Mouse (Mus musculus) MEL (cell line): ENCODE measurements at regions not wholly inside any gene's neighbourhood (a gene's known extent, or its start where the extent isn't known, plus 50 kb on each side); places are given as distances from the start of the nearest gene placed in this dataset.

Experiments
- DNase-seq: peaks from one replicate; pipeline ENCODE4 v3.0.0; 2011; ENCODE audit warnings: low read depth, low spot score
- H3K27ac ChIP-seq: 2 replicates; pipeline ENCODE4 v1.5.1; 2012; ENCODE audit warnings: low read depth, mild to moderate bottlenecking, control low read depth, low read length, moderate library complexity; ENCODE audit not compliant: control insufficient read depth
- H3K27me3 ChIP-seq, 2 experiments: fragments of 150-350 bp in 1 of 2; sonication (generic) in 1 of 2; 2 replicates each; pipeline ENCODE4 v1.6.1; 2012; ENCODE audit warnings: low read length in 2 of 2, mild to moderate bottlenecking in 2 of 2, improper control_type of control experiment in 1 of 2, moderate library complexity in 1 of 2; ENCODE audit not compliant: insufficient read depth in 2 of 2, control insufficient read depth in 1 of 2
- H3K36me3 ChIP-seq, 2 experiments: 2 replicates each; pipeline ENCODE4 v1.6.1; 2012 to 2014; ENCODE audit warnings: low read length in 2 of 2, improper control_type of control experiment in 1 of 2, inconsistent platforms in 1 of 2, mild to moderate bottlenecking in 1 of 2; ENCODE audit not compliant: insufficient read depth in 2 of 2, control insufficient read depth in 1 of 2
- H3K4me1 ChIP-seq, 2 experiments: fragments of 150-350 bp in 1 of 2; sonication (generic) in 1 of 2; 2 replicates each; pipeline ENCODE4 v1.6.1; 2012; ENCODE audit warnings: low read length in 2 of 2, improper control_type of control experiment in 1 of 2, mild to moderate bottlenecking in 1 of 2; ENCODE audit not compliant: insufficient read depth in 2 of 2, control insufficient read depth in 1 of 2
- H3K4me3 ChIP-seq, 2 experiments: fragments of 150-350 bp in 1 of 2; sonication (generic) in 1 of 2; 2 replicates each; pipeline ENCODE4 v1.5.1; 2012; ENCODE audit warnings: low read depth in 2 of 2, low read length in 2 of 2, mild to moderate bottlenecking in 2 of 2, moderate library complexity in 2 of 2, control low read depth in 1 of 2, improper control_type of control experiment in 1 of 2; ENCODE audit not compliant: control insufficient read depth in 1 of 2, insufficient read depth in 1 of 2
- H3K79me2 ChIP-seq: 2 replicates; pipeline ENCODE4 v1.6.1; 2012; ENCODE audit warnings: mild to moderate bottlenecking, low read length, moderate library complexity; ENCODE audit not compliant: control insufficient read depth, poor library complexity, insufficient read depth
- H3K9ac ChIP-seq: 2 replicates; pipeline ENCODE4 v1.6.1; 2012; ENCODE audit warnings: low read depth, mild to moderate bottlenecking, control low read depth, low read length, moderate library complexity; ENCODE audit not compliant: control insufficient read depth, poor library complexity, severe bottlenecking
- H3K9me3 ChIP-seq: fragments of 150-350 bp; sonication (generic); replicated peaks from 2 replicates; pipeline ENCODE4 v1.6.1; 2012; ENCODE audit warnings: mild to moderate bottlenecking, low read length, improper control_type of control experiment, moderate library complexity; ENCODE audit not compliant: insufficient read depth
- BHLHE40 ChIP-seq: IDR thresholded peaks from 2 replicates; pipeline ENCODE4 v1.6.1; 2012; ENCODE audit warnings: low read depth, mild to moderate bottlenecking, inconsistent platforms, low read length, improper control_type of control experiment, borderline replicate concordance
- CHD1 ChIP-seq: IDR thresholded peaks from 2 replicates; pipeline ENCODE4 v1.6.1; 2012; ENCODE audit warnings: low read depth, mild to moderate bottlenecking, inconsistent platforms, low read length, improper control_type of control experiment
- E2F4 ChIP-seq: IDR thresholded peaks from 2 replicates; pipeline ENCODE4 v1.6.1; 2011; ENCODE audit warnings: low read depth, low read length, improper control_type of control experiment, borderline replicate concordance
- ELF1 ChIP-seq: IDR thresholded peaks from 2 replicates; pipeline ENCODE4 v1.6.1; 2014; ENCODE audit warnings: low read depth, mild to moderate bottlenecking, inconsistent platforms, low read length, improper control_type of control experiment, moderate library complexity
- EP300 ChIP-seq, 2 experiments: IDR thresholded peaks; 2 replicates each; pipeline ENCODE4 v1.6.1; 2011; ENCODE audit warnings: improper control_type of control experiment in 2 of 2, low read length in 2 of 2, low read depth in 1 of 2, mild to moderate bottlenecking in 1 of 2
- ETS1 ChIP-seq: IDR thresholded peaks from 2 replicates; pipeline ENCODE4 v1.6.1; 2012; ENCODE audit warnings: low read depth, mild to moderate bottlenecking, inconsistent platforms, low read length, improper control_type of control experiment, moderate library complexity
- GABPA ChIP-seq: IDR thresholded peaks from 2 replicates; pipeline ENCODE4 v1.6.1; 2012; ENCODE audit warnings: low read depth, mild to moderate bottlenecking, inconsistent platforms, low read length, improper control_type of control experiment, moderate library complexity
- KAT2A ChIP-seq: conservative IDR thresholded peaks from 2 replicates; pipeline ENCODE4 v1.6.1; 2012; ENCODE audit warnings: low read depth, low read length, improper control_type of control experiment, inconsistent platforms
- MYB ChIP-seq: IDR thresholded peaks from 2 replicates; pipeline ENCODE4 v1.6.1; 2011; ENCODE audit warnings: mild to moderate bottlenecking, low read depth, low read length, improper control_type of control experiment
- NELFE ChIP-seq: IDR thresholded peaks from 2 replicates; pipeline ENCODE4 v1.6.1; 2011; ENCODE audit warnings: low read depth, low read length, improper control_type of control experiment
- NRF1 ChIP-seq: IDR thresholded peaks from 2 replicates; pipeline ENCODE4 v1.6.1; 2014; ENCODE audit warnings: low read depth, mild to moderate bottlenecking, inconsistent platforms, low read length, improper control_type of control experiment, moderate library complexity; ENCODE audit not compliant: poor library complexity, insufficient read depth, severe bottlenecking
- POLR2A ChIP-seq, 2 experiments: IDR thresholded peaks; 2 replicates each; pipeline ENCODE4 v1.6.1; 2011 to 2012; ENCODE audit warnings: low read length in 2 of 2, mild to moderate bottlenecking in 2 of 2, control low read depth in 1 of 2, improper control_type of control experiment in 1 of 2, low read depth in 1 of 2, moderate library complexity in 1 of 2; ENCODE audit not compliant: control insufficient read depth in 1 of 2, insufficient read depth in 1 of 2, poor library complexity in 1 of 2
- POLR2AphosphoS2 ChIP-seq: IDR thresholded peaks from 2 replicates; pipeline ENCODE4 v1.6.1; 2011; ENCODE audit warnings: low read length, improper control_type of control experiment
- POLR2AphosphoS5 ChIP-seq: IDR thresholded peaks from 2 replicates; pipeline ENCODE4 v1.6.1; 2012; ENCODE audit warnings: low read depth, borderline replicate concordance, mild to moderate bottlenecking, inconsistent platforms, low read length, moderate library complexity, mixed read lengths
- RCOR1 ChIP-seq: IDR thresholded peaks from 2 replicates; pipeline ENCODE4 v1.6.1; 2012; ENCODE audit warnings: low read depth, mild to moderate bottlenecking, inconsistent platforms, low read length, improper control_type of control experiment
- SIN3A ChIP-seq: IDR thresholded peaks from 2 replicates; pipeline ENCODE4 v1.6.1; 2012; ENCODE audit warnings: low read length, improper control_type of control experiment, inconsistent platforms
- TAL1 ChIP-seq: IDR thresholded peaks from 2 replicates; pipeline ENCODE4 v1.6.1; 2012; ENCODE audit warnings: mild to moderate bottlenecking, inconsistent platforms, low read length, moderate library complexity, mixed read lengths
- TCF12 ChIP-seq: IDR thresholded peaks from 2 replicates; pipeline ENCODE4 v1.6.1; 2014; ENCODE audit warnings: low read depth, mild to moderate bottlenecking, inconsistent platforms, low read length, improper control_type of control experiment, moderate library complexity
- UBTF ChIP-seq: IDR thresholded peaks from 2 replicates; pipeline ENCODE4 v1.6.1; 2012; ENCODE audit warnings: low read depth, mild to moderate bottlenecking, inconsistent platforms, low read length, improper control_type of control experiment, moderate library complexity, borderline replicate concordance; ENCODE audit not compliant: insufficient read depth
- USF1 ChIP-seq: IDR thresholded peaks from 2 replicates; pipeline ENCODE4 v1.6.1; 2014; ENCODE audit warnings: low read depth, mild to moderate bottlenecking, inconsistent platforms, low read length, improper control_type of control experiment, moderate library complexity
- USF2 ChIP-seq, 2 experiments: IDR thresholded peaks; 2 replicates each; pipeline ENCODE4 v1.6.1; 2011 to 2012; ENCODE audit warnings: improper control_type of control experiment in 2 of 2, low read length in 2 of 2, borderline replicate concordance in 1 of 2, inconsistent platforms in 1 of 2, low read depth in 1 of 2, mild to moderate bottlenecking in 1 of 2; ENCODE audit not compliant: insufficient read depth in 1 of 2
- ZC3H11A ChIP-seq: IDR thresholded peaks from 2 replicates; pipeline ENCODE4 v1.6.1; 2012; ENCODE audit warnings: low read depth, mild to moderate bottlenecking, inconsistent platforms, low read length, improper control_type of control experiment

DNA sequence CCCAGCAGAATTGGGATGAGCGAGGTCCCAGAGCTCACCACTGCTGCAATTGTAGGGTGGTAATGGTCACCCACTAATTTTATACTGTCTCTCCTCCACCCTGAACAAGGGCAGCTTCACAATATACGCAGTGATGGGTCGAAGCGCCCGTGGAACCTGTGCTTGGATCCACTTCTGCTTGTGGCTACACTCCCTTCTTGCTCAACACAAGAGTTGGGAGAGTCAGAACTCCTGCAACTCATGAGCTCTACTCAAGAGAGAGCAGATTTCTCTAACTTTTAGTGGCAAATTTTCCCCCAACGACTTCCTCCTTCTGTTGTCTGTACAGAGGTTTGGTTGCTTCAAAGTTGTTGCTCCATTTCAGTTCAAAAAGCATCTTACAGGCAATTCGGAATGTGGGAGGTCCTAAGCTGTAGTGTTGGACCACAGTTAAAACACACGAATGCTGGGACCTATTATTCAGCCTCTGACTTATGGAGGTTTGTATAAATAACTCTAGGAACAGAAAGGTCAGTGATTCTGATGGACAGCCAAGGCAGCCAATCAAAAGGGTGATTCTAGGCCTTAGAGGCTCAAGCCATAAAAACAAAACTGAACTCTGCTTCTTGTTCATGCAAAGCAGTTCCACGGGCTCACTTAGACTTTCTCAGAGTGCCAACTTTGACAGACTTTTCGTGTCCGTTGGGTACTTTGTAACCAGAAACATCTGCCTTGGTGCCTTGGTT, 227.8 kb upstream of the Meis1 start:
- Histone ChIP-seq H3K4me3 (no peak overlapping the region), H3K36me3 (no peaks in the 10 kb centered on the region), H3K4me1 (no peaks in the 10 kb centered on the region), H3K79me2 (no peaks in the 10 kb centered on the region), H3K9me3 (no peaks in the 10 kb centered on the region), H3K27ac (no peak overlapping the region)
- no peak for DNase-seq
- TF ChIP-seq ELF1 = no peak
- no peak for TF ChIP-seq UBTF
- TF ChIP-seq NELFE = no peak
- no peak for TF ChIP-seq E2F4
- TF ChIP-seq SIN3A = no peak
- TF ChIP-seq POLR2A (IDR thresholded peaks at IDR 0.05; ENCODE audit: control insufficient read depth in 1 of 2, insufficient read depth in 1 of 2, low read depth in 1 of 2, low read length in 2 of 2, poor library complexity in 1 of 2) = no peak
- TF ChIP-seq TAL1 = no peak
- TF ChIP-seq USF2 (IDR thresholded peaks at IDR 0.05; ENCODE audit: borderline replicate concordance in 1 of 2, insufficient read depth in 1 of 2, low read depth in 1 of 2, low read length in 2 of 2) = no peak
- TF ChIP-seq TCF12 = no peak
- no peak for TF ChIP-seq KAT2A
- TF ChIP-seq BHLHE40 = no peak
- no peak for TF ChIP-seq POLR2AphosphoS5
- TF ChIP-seq, all 39 proteins: peak for 0
- no peak overlapping the region for H3K9ac ChIP-seq
- peaks cover 9 to 11% of the 10 kb centered on the region in 2 experiments for H3K27me3 ChIP-seq

DNA sequence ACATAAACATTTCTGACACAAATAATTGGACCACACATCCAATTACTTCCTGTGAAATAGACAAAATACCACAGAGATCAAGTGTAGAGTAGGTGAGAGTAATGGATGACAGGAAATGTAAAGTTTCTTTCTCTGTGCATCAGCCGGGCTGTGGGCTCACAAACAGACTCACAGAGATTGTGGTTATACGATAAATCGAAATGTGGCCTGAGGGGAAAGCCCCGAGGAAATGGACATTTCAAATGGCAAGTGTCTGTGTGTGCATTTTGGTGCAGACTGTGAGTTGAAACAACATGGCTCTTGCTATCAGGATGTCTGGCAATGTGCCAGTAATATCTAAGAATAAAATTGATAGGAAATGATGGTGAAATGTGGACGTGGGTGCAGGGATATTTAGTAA, 234.8 kb upstream of the Meis1 start:
- no peak overlapping the region for H3K27ac ChIP-seq
- H3K9me3 ChIP-seq = no peaks in the 10 kb centered on the region
- no peak overlapping the region for H3K9ac ChIP-seq
- no peak for TF ChIP-seq GABPA
- TF ChIP-seq RCOR1 = no peak
- no peak for TF ChIP-seq ZC3H11A
- no peak for TF ChIP-seq USF1
- no peak for TF ChIP-seq ETS1
- TF ChIP-seq EP300 (IDR thresholded peaks at IDR 0.05; ENCODE audit: low read depth in 1 of 2, low read length in 2 of 2) = no peak
- no peak for TF ChIP-seq NRF1
- TF ChIP-seq MYB = no peak
- no peak for TF ChIP-seq KAT2A
- no peak for TF ChIP-seq E2F4
- no peak for TF ChIP-seq CHD1
- no peak for TF ChIP-seq POLR2AphosphoS2
- TF ChIP-seq, all 39 proteins: peak for 0
- Histone ChIP-seq H3K4me3 (no peak overlapping the region), H3K79me2 (no peaks in the 10 kb centered on the region), H3K36me3 (no peaks in the 10 kb centered on the region), H3K4me1 (no peaks in the 10 kb centered on the region), H3K27me3 (peaks cover 6 to 8% of the 10 kb centered on the region in 2 experiments)
- DNase-seq = no peak
